Mouse (Mus musculus) myocyte (in vitro differentiated cells): ENCODE measurements around the gene Pex26. TPM values are rescaled to one million over a fixed set of nuclear protein-coding genes. Genes with fewer than 3 reads are reported as not detected.
A peak's percentile ranks its signal among the peaks of the same experiment; 100 is the strongest.

Experiments
- H3K27me3 ChIP-seq: one replicate; pipeline ENCODE4 v1.6.1; 2011; ENCODE audit not compliant: control insufficient read depth, insufficient read depth, insufficient read length
- H3K36me3 ChIP-seq: one replicate; pipeline ENCODE4 v1.6.1; 2011; ENCODE audit not compliant: control insufficient read depth, insufficient read depth
- H3K4me2 ChIP-seq: one replicate; pipeline ENCODE4 v1.6.1; 2011; ENCODE audit warnings: low read depth, control low read depth
- H3K4me3 ChIP-seq: one replicate; pipeline ENCODE4 v1.5.1; 2011; ENCODE audit warnings: mild to moderate bottlenecking, control low read depth, moderate library complexity
- H3K79me2 ChIP-seq: one replicate; pipeline ENCODE4 v1.6.1; 2011; ENCODE audit not compliant: control insufficient read depth, insufficient read depth
- H3ac ChIP-seq: one replicate; pipeline ENCODE4 v1.6.1; 2011; ENCODE audit not compliant: control insufficient read depth, insufficient read length
- CEBPB ChIP-seq: IDR thresholded peaks from 2 replicates; pipeline ENCODE4 v1.6.1; 2011; ENCODE audit warnings: mild to moderate bottlenecking, moderate library complexity; ENCODE audit not compliant: poor library complexity, insufficient read depth, severe bottlenecking
- E2F4 ChIP-seq: IDR thresholded peaks from one replicate; pipeline ENCODE4 v1.6.1; 2011; ENCODE audit warnings: mild to moderate bottlenecking, control low read depth, moderate library complexity; ENCODE audit not compliant: insufficient read depth
- MAX ChIP-seq: IDR thresholded peaks from one replicate; pipeline ENCODE4 v1.6.1; 2011; ENCODE audit warnings: low read depth, mild to moderate bottlenecking, control low read depth
- MYOD1 ChIP-seq, 3 experiments: IDR thresholded peaks; one replicate each; pipeline ENCODE4 v1.6.1; 2011; ENCODE audit warnings: control low read depth in 2 of 3, low read depth in 2 of 3, mild to moderate bottlenecking in 2 of 3, moderate library complexity in 1 of 3; ENCODE audit not compliant: insufficient read length in 2 of 3, control insufficient read depth in 1 of 3
- MYOG ChIP-seq, 3 experiments: IDR thresholded peaks; one replicate each; pipeline ENCODE4 v1.6.1; 2011; ENCODE audit warnings: control low read depth in 2 of 3, low read depth in 2 of 3, mild to moderate bottlenecking in 2 of 3; ENCODE audit not compliant: insufficient read length in 2 of 3, control insufficient read depth in 1 of 3, insufficient read depth in 1 of 3
- POLR2A ChIP-seq: IDR thresholded peaks from one replicate; pipeline ENCODE4 v1.6.1; 2011; ENCODE audit warnings: low read depth, mild to moderate bottlenecking, control low read depth, moderate library complexity; ENCODE audit not compliant: insufficient read length
- POLR2AphosphoS2 ChIP-seq: IDR thresholded peaks from one replicate; pipeline ENCODE4 v1.6.1; 2011; ENCODE audit warnings: low read depth, control low read depth; ENCODE audit not compliant: insufficient read length
- REST ChIP-seq: IDR thresholded peaks from one replicate; pipeline ENCODE4 v1.6.1; 2011; ENCODE audit warnings: mild to moderate bottlenecking, control low read depth, moderate library complexity; ENCODE audit not compliant: insufficient read depth, insufficient read length
- SRF ChIP-seq: IDR thresholded peaks from one replicate; pipeline ENCODE4 v1.6.1; 2011; ENCODE audit warnings: low read depth; ENCODE audit not compliant: control insufficient read depth, insufficient read length
- TCF12 ChIP-seq: IDR thresholded peaks from one replicate; pipeline ENCODE4 v1.6.1; 2011; ENCODE audit warnings: mild to moderate bottlenecking, control low read depth; ENCODE audit not compliant: poor library complexity, insufficient read depth, severe bottlenecking
- TCF3 ChIP-seq: IDR thresholded peaks from one replicate; pipeline ENCODE4 v1.6.1; 2011; ENCODE audit warnings: low read depth, control low read depth; ENCODE audit not compliant: insufficient read length
- USF1 ChIP-seq: IDR thresholded peaks from one replicate; pipeline ENCODE4 v1.6.1; 2011; ENCODE audit warnings: low read depth, mild to moderate bottlenecking, control low read depth, moderate library complexity
- polyA plus RNA-seq: library from polyadenylated mRNA; unstranded; fragments of >200 nt; fragmentation: generic; extraction: Trizol; gene quantifications from one replicate; pipeline ENCODE4 v1.2.1, GENCODE M21; 2012; ENCODE audit warnings: missing spikeins

Gene Pex26
- polyA plus RNA-seq, result 2.0 TPM

DNA sequence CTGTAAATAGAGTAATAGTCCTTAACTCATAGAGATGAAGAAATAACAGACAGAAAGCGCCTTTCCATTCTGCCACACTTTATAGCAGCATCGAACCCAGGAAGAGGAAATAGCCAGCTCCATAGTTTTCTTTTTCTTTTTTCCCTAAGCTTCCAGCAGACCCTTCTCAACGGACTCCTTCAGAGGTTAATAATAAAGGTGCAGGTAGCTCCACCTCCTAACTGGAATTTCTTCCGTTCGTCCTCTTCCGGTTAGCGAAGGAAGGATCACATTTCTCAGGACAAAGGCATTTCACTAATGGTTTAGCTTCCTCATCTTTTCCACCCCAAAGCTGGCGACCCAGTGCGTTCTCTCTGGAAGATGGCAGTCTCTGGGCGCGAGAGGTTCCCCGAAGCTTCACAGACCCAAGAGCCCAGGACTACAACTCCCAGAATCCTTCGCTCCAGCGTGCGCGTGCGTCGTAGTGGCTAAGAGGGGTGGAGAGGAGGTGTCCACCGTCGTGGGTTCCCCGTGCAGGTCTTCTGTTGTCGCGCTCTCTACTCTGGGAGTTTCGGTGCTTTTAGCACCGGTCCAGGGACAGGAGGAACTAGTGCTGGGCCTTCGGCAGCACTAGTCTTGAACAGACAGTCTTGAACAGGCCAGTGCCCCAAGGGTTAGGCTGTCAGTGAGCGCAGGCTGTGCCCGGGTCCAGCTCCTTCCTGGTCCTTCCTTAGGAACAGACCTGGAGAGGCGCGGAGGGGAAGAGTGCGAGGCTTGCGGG is at the start of gene Pex26:
Pex26 (plus strand) TSS at position 254 of the 760 bp plus-strand sequence.
- Histone ChIP-seq H3K79me2 (no peaks in the 10 kb centered on the region), H3K27me3 (no peaks in the 10 kb centered on the region), H3K4me3 (peak within 1 kb of the TSS; percentile 63), H3K4me2 (peak within 1 kb of the TSS; percentile 99), H3K36me3 (no peaks in the 10 kb centered on the region), H3ac (peak within 1 kb of the TSS; percentile 0)
- peak; percentile 61 for TF ChIP-seq POLR2AphosphoS2
- TF ChIP-seq MYOD1 (IDR thresholded peaks at IDR 0.05; ENCODE audit: control insufficient read depth in 1 of 3, insufficient read length in 2 of 3, low read depth in 2 of 3), result no peak
- no peak for TF ChIP-seq MYOG (IDR thresholded peaks at IDR 0.05; ENCODE audit: control insufficient read depth in 1 of 3, insufficient read depth in 1 of 3, insufficient read length in 2 of 3, low read depth in 2 of 3)
- TF ChIP-seq USF1, result no peak
- TF ChIP-seq POLR2A, result peak; percentile 67

DNA sequence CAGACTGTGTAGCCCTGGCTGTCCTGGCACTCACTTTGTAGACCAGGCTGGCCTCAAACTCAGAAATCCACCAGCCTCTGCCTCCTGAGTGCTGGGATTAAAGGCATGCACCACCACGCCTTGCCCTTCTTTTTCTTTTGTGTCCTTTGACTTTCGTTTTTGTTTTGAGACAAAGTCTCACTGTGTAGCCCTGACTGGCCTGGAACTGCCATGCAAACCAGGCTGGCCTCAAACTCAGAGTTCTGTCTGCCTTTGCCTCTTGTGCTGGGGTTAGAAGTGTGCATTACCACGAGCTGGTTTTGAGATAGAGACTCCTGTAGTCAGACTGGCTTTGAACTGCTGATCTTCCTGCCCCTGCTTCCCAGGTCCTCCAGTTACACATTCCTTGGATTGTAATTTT is 49.2 kb upstream of the Pex26 start:
- Histone ChIP-seq H3ac (no peak overlapping the region), H3K79me2 (no peaks in the 10 kb centered on the region), H3K36me3 (no peaks in the 10 kb centered on the region), H3K27me3 (no peaks in the 10 kb centered on the region), H3K4me3 (no peak overlapping the region), H3K4me2 (no peak overlapping the region)
- no peak for TF ChIP-seq TCF3
- TF ChIP-seq POLR2A, result no peak
- TF ChIP-seq REST, result no peak
- no peak for TF ChIP-seq USF1
- no peak for TF ChIP-seq MAX
- TF ChIP-seq E2F4, result no peak
- TF ChIP-seq MYOD1 (IDR thresholded peaks at IDR 0.05; ENCODE audit: control insufficient read depth in 1 of 3, insufficient read length in 2 of 3, low read depth in 2 of 3), result no peak
- no peak for TF ChIP-seq POLR2AphosphoS2
- TF ChIP-seq SRF, result no peak
- TF ChIP-seq MYOG (IDR thresholded peaks at IDR 0.05; ENCODE audit: control insufficient read depth in 1 of 3, insufficient read depth in 1 of 3, insufficient read length in 2 of 3, low read depth in 2 of 3), result no peak
- no peak for TF ChIP-seq CEBPB

DNA sequence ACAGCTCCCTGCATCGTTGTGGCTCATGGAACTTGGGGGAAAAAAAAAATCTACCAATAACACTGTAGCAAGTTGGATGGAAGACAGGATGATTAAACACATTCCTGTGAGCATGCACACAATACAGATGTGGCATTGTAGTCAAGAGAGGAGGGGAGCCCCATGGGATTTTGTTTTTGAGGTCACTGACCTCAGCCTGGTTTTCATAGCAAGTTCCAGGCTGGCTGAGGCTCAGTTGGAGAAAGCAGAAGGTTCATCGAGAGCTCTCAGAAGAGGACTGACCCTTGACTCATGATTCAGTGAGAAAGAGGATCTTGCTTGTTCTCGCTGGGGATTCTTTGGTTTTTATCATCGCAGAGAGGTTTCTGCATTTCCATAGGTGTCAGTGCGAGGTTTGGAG is 48.6 kb upstream of the Pex26 start:
- no peak overlapping the region for H3K4me3 ChIP-seq
- H3K36me3 ChIP-seq, result no peaks in the 10 kb centered on the region
- H3ac ChIP-seq, result no peak overlapping the region
- no peaks in the 10 kb centered on the region for H3K27me3 ChIP-seq
- H3K79me2 ChIP-seq, result no peaks in the 10 kb centered on the region
- no peak for TF ChIP-seq TCF3
- no peak for TF ChIP-seq MYOG (IDR thresholded peaks at IDR 0.05; ENCODE audit: control insufficient read depth in 1 of 3, insufficient read depth in 1 of 3, insufficient read length in 2 of 3, low read depth in 2 of 3)
- TF ChIP-seq E2F4, result no peak
- no peak for TF ChIP-seq CEBPB
- TF ChIP-seq REST, result no peak
- no peak overlapping the region for H3K4me2 ChIP-seq

DNA sequence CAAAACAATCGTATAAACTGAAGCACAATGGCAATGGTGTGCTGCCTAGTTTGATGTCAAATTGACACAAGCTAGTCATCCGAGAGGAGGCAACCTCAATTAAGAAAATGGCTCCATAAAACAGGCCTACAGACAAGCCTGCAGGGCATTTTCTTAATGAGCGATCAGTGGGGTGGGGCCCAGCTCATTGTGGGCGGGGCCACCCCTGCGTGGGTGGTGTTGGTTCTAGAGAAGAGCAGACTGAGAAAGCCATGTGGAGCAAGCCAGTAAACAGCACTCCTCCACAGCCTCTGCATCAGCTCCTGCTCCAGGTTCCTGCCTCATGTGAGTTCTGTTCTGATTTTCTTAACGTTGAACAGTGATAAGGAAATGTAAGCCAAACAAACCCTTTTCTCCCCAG is 46.2 kb upstream of the Pex26 start:
- Histone ChIP-seq H3K4me3 (no peak overlapping the region), H3K79me2 (no peaks in the 10 kb centered on the region), H3K36me3 (no peaks in the 10 kb centered on the region), H3K27me3 (no peaks in the 10 kb centered on the region), H3K4me2 (no peak overlapping the region), H3ac (no peak overlapping the region)
- TF ChIP-seq REST, result no peak
- no peak for TF ChIP-seq USF1
- no peak for TF ChIP-seq POLR2A
- TF ChIP-seq POLR2AphosphoS2, result no peak
- TF ChIP-seq TCF12, result no peak
- TF ChIP-seq MYOG (IDR thresholded peaks at IDR 0.05; ENCODE audit: control insufficient read depth in 1 of 3, insufficient read depth in 1 of 3, insufficient read length in 2 of 3, low read depth in 2 of 3), result no peak
- no peak for TF ChIP-seq TCF3
- TF ChIP-seq CEBPB, result no peak
- no peak for TF ChIP-seq MYOD1 (IDR thresholded peaks at IDR 0.05; ENCODE audit: control insufficient read depth in 1 of 3, insufficient read length in 2 of 3, low read depth in 2 of 3)
- no peak for TF ChIP-seq MAX
- no peak for TF ChIP-seq SRF
- TF ChIP-seq E2F4, result no peak

DNA sequence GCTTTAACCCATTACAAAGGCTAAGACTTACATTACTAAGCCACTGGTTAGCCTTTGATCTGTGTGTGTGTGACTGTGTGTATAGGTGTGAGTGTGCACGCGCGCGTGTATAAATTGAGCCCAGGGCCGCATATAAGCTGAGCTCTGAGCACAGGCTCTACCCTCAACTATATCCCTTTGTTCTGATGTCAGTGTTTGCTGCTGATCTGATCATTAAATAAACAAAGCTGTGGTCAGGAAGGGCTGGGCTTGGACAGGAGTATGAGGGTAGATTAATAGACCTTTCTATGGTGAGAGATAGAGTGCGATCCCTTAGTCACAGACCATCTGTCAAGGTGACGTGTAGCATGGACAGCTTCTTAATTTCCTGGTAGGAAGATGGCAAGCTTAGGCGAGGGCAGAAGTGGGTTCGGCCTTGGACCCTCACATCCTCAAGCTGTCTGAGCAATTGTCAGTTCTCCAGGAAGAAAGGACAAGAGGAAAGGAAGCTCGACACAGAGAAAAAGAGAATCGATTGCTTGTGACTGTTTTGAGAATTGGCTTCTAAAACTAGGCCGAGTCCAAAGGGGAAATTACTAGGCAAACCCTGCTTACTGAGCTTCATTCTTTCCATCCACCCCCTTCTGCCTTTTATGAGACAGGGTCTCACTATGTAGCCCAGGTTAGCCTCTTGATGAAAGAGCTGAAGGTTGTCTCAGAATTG is 45.0 kb upstream of the Pex26 start:
- Histone ChIP-seq H3K36me3 (no peaks in the 10 kb centered on the region), H3ac (no peak overlapping the region), H3K79me2 (no peaks in the 10 kb centered on the region), H3K4me2 (peak overlapping the region; percentile 1), H3K4me3 (no peak overlapping the region), H3K27me3 (no peaks in the 10 kb centered on the region)
- TF ChIP-seq USF1, result no peak
- no peak for TF ChIP-seq SRF
- TF ChIP-seq TCF3, result no peak
- no peak for TF ChIP-seq TCF12
- TF ChIP-seq POLR2AphosphoS2, result no peak
- no peak for TF ChIP-seq E2F4
- TF ChIP-seq MAX, result no peak
- TF ChIP-seq REST, result no peak
- TF ChIP-seq MYOG (IDR thresholded peaks at IDR 0.05; ENCODE audit: control insufficient read depth in 1 of 3, insufficient read depth in 1 of 3, insufficient read length in 2 of 3, low read depth in 2 of 3), result no peak
- TF ChIP-seq POLR2A, result no peak
- no peak for TF ChIP-seq MYOD1 (IDR thresholded peaks at IDR 0.05; ENCODE audit: control insufficient read depth in 1 of 3, insufficient read length in 2 of 3, low read depth in 2 of 3)
